Mouse (Mus musculus) midbrain, embryonic 16.5 days (tissue): ENCODE results near the gene Os9. TPM values are rescaled to one million over a fixed set of nuclear protein-coding genes. Genes with fewer than 3 reads are reported as not detected.

ENCODE experiments used
- ATAC-seq: fragments of 200-750 bp; cut with Nextera tagmentation; 2 replicates; pipeline ENCODE4 v1.8.0; 2017; ENCODE audit warnings: moderate TSS enrichment
- H3K27ac ChIP-seq: fragments of 300-500 bp; sonication (generic); 2 replicates; pipeline ENCODE4 v1.5.1; 2014; ENCODE audit warnings: mild to moderate bottlenecking, low read length, mixed read lengths
- H3K27me3 ChIP-seq: fragments of 300-500 bp; sonication (generic); 2 replicates; pipeline ENCODE4 v1.6.1; 2014; ENCODE audit warnings: low read depth, low read length, mixed read lengths; ENCODE audit not compliant: control insufficient read depth, insufficient read depth
- H3K36me3 ChIP-seq: fragments of 300-500 bp; sonication (generic); 2 replicates; pipeline ENCODE4 v1.6.1; 2014; ENCODE audit warnings: mild to moderate bottlenecking, low read length, moderate library complexity, mixed read lengths; ENCODE audit not compliant: control insufficient read depth, insufficient read depth
- H3K4me1 ChIP-seq: fragments of 300-500 bp; sonication (generic); 2 replicates; pipeline ENCODE4 v1.6.1; 2014; ENCODE audit warnings: mild to moderate bottlenecking, low read length, mixed read lengths; ENCODE audit not compliant: control insufficient read depth, insufficient read depth
- H3K4me2 ChIP-seq: fragments of 300-500 bp; sonication (generic); 2 replicates; pipeline ENCODE4 v1.6.1; 2014; ENCODE audit warnings: mild to moderate bottlenecking, low read length, mixed read lengths
- H3K4me3 ChIP-seq: fragments of 300-500 bp; sonication (generic); 2 replicates; pipeline ENCODE4 v1.5.1; 2014; ENCODE audit warnings: low read depth, mild to moderate bottlenecking, low read length, moderate library complexity, mixed read lengths
- H3K9ac ChIP-seq: fragments of 300-500 bp; sonication (generic); 2 replicates; pipeline ENCODE4 v1.6.1; 2014; ENCODE audit warnings: low read depth, low read length, mixed read lengths
- H3K9me3 ChIP-seq: fragments of 300-500 bp; sonication (generic); replicated peaks from 2 replicates; pipeline ENCODE4 v1.6.1; 2014; ENCODE audit warnings: mild to moderate bottlenecking, low read length, mixed read lengths; ENCODE audit not compliant: control insufficient read depth, poor library complexity, severe bottlenecking
- WGBS: fragments of 180-500 bp; shearing (Covaris S2); extraction: QIAGEN DNeasy Blood & Tissue Kit; methylation state at CpG from one replicate; pipeline ENCODE4 v1.1.7; 2014; 5-methylcytosine and 5-hydroxymethylcytosine counted together
- polyA plus RNA-seq: library from polyadenylated mRNA; unstranded; fragments of >200 nt; fragmentation: Nextera tagmentation; extraction: Ambion mirVana; gene quantifications from 2 replicates; pipeline ENCODE4 v1.2.1, GENCODE M21; 2015

Os9 gene
- polyA plus RNA-seq, 1 experiment from 2014 or later: 132 TPM

GRCm38 (mm10) chr10:127099191-127099590 lies 21.7 kb downstream of the Os9 start:
- peaks cover 5% of the 10 kb centered on the region; the same call in 1 of the 2 replicates for H3K4me1 ChIP-seq
- no peaks in the 10 kb centered on the region for H3K9me3 ChIP-seq
- no peak for ATAC-seq
- H3K27me3 ChIP-seq: no peaks in the 10 kb centered on the region
- no peak overlapping the region for H3K4me3 ChIP-seq
- no peak overlapping the region for H3K27ac ChIP-seq
- no peak overlapping the region for H3K9ac ChIP-seq
- peaks cover 34% of the 10 kb centered on the region for H3K36me3 ChIP-seq
- 91% methylated on average over 10 of the region's 10 CpGs for WGBS
- no peak overlapping the region for H3K4me2 ChIP-seq

DNA sequence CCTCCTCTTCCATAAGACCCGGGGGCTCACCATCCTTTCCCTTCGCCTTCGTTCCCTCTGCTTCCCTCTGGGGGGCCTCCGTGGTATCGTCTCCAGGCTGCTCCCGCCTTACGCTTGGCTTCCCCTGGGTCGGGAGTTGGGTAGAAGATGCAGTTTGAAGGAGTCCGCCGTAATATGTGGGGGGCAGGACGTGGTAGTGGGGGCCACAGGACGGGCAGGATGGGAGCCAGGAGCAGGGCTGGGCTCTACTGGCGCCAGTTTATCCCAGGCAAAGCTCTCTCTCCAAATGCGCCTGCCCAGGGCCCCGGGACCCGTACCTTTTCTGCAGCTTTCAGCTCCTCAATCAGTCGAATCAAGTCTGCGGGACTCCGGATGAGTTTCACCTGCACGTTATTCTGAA lies 22.4 kb downstream of the Os9 start:
- ATAC-seq: no peak
- Histone ChIP-seq H3K9me3 (no peaks in the 10 kb centered on the region), H3K4me2 (no peak overlapping the region), H3K27me3 (no peaks in the 10 kb centered on the region), H3K27ac (no peak overlapping the region), H3K36me3 (peaks cover 34% of the 10 kb centered on the region), H3K4me1 (peaks cover 5% of the 10 kb centered on the region; the same call in 1 of the 2 replicates), H3K4me3 (no peak overlapping the region), H3K9ac (no peak overlapping the region)
- 77% methylated on average over 20 of the region's 20 CpGs for WGBS

GRCm38 (mm10) chr10:127094382-127094802 lies 26.5 kb downstream of the Os9 start:
- peaks cover 12% of the 10 kb centered on the region for H3K4me1 ChIP-seq
- 0 out of 2 replicates have a peak overlapping the region, but pooled peaks have one; percentile 21 for H3K9ac ChIP-seq
- no peak overlapping the region for H3K4me3 ChIP-seq
- H3K27ac ChIP-seq: peak overlapping the region; percentile 54
- peaks cover 13% of the 10 kb centered on the region for H3K27me3 ChIP-seq
- peak; percentile 4; the same call in 1 of the 2 replicates for ATAC-seq
- H3K4me2 ChIP-seq: no peak overlapping the region
- no peaks in the 10 kb centered on the region for H3K9me3 ChIP-seq
- 43% methylated on average over 7 of the region's 7 CpGs for WGBS
- peaks cover 42% of the 10 kb centered on the region for H3K36me3 ChIP-seq

DNA sequence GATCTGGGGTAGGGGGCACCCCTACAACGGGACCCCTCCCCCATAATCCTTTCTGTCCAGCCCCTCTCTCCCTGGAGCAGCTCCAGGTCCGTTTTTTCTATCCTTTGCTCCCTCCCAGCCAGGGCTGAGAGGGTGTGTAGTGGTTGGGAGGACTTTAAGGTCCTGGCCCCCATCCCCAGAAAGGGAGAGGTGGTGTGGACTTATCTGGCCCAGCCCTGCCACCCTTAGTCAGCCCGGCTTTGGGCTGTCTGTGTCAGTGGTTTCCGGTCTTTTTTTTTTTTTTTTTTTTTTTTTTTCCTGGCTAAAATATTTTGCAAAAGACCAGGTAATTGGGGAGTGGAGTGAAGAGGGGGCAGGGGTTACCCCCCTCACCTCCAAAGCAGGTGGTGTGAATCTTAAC lies 28.2 kb downstream of the Os9 start:
- H3K36me3 ChIP-seq: peaks cover 36% of the 10 kb centered on the region
- H3K9me3 ChIP-seq: no peaks in the 10 kb centered on the region
- H3K27me3 ChIP-seq: peaks cover 24% of the 10 kb centered on the region
- ATAC-seq: no peak
- no peak overlapping the region for H3K9ac ChIP-seq
- peaks cover 12% of the 10 kb centered on the region for H3K4me1 ChIP-seq
- H3K4me3 ChIP-seq: no peak overlapping the region
- H3K4me2 ChIP-seq: no peak overlapping the region
- no peak overlapping the region for H3K27ac ChIP-seq
- 49% methylated on average over 4 of the region's 4 CpGs for WGBS

DNA sequence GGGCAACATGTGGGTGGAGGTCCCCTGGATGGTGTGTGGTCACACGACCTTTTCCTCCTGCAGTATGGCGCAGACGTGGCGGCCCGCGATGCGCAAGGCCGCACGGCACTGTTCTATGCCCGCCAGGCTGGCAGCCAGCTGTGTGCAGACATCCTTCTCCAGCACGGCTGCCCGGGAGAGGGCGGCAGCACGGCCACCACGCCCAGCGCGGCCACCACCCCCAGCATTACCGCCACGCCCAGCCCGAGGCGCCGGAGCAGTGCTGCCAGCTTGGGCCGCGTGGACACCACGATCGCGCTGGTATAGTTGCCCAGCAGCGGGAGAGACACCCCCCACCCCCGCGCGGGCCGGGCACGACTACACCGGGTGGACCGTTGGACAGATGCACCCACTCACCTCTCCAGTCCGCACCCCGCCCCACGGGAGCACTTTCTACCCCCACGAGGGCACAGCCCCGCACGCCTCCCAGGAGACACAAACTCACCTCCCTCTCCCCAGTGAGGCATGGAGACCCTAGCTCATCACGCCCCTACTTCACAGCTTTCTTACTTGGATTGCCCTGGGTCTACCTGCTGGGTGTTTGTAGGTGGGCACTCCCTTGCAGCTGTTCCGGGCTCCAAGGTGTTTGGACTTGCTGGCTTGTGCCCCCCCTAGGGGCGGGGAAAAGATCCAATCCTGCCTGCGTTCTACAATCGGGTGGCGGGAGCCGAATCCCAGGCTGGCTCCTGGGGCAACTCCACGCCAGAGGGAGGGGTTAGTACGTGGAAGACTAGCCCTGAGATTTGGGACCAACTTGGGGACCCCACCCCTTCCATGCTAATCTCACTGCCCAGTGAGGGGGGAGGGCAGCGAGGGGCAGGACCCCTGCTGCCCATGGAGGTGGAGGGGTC lies 29.2 kb downstream of the Os9 start:
- H3K4me2 ChIP-seq: peak overlapping the region; percentile 26
- no peak overlapping the region for H3K27ac ChIP-seq
- peak; percentile 18 for ATAC-seq
- 0 out of 2 replicates have a peak overlapping the region, but pooled peaks have one; percentile 1 for H3K4me3 ChIP-seq
- H3K9ac ChIP-seq: peak overlapping the region; percentile 3; the same call in 1 of the 2 replicates
- peaks cover 27% of the 10 kb centered on the region for H3K27me3 ChIP-seq
- H3K9me3 ChIP-seq: no peaks in the 10 kb centered on the region
- peaks cover 42% of the 10 kb centered on the region for H3K36me3 ChIP-seq
- H3K4me1 ChIP-seq: peaks cover 12% of the 10 kb centered on the region
- WGBS: 14% methylated on average over 47 of the region's 51 CpGs

DNA sequence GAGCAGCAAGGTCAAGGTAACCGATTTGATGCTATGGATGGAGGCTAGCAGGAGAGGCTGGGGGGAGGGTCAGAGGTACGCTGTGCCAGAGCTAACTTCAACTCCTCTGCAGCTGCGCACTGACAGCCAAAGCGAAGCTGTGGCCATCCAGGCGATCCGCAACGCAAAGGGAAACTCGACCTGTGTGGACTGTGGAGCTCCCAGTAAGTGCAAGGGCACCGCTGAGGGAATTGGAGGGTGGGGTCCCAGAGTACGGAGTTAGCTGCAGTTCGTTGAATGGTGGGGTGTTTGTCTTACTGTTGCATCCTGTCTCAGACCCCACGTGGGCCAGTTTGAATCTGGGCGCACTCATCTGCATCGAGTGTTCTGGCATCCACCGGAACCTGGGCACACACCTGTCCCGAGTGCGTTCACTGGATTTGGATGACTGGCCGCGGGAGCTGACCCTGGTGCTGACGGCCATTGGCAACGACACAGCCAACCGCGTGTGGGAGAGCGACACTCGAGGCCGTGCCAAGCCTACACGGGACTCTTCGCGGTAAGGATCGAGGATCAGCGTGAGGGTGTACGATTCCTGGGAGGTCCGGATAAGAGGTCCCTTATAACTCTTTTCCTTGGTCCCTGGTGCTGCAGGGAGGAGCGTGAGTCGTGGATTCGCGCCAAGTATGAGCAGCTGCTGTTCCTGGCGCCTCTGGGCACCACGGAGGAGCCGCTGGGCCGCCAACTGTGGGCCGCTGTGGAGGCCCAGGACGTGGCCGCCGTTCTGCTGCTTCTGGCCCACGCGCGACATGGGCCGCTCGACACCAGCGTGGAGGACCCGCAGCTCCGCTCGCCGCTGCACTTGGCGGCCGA lies 30.1 kb downstream of the Os9 start:
- Histone ChIP-seq H3K36me3 (peaks cover 35% of the 10 kb centered on the region), H3K4me2 (peak overlapping the region; percentile 26), H3K4me1 (peaks cover 12% of the 10 kb centered on the region), H3K9me3 (no peaks in the 10 kb centered on the region), H3K4me3 (0 out of 2 replicates have a peak overlapping the region, but pooled peaks have one; percentile 1), H3K9ac (0 out of 2 replicates have a peak overlapping the region, but pooled peaks have one; percentile 3), H3K27ac (no peak overlapping the region), H3K27me3 (peaks cover 27% of the 10 kb centered on the region)
- ATAC-seq: no peak
- WGBS: 13% methylated on average over 57 of the region's 57 CpGs

GRCm38 (mm10) chr10:127085633-127086032 lies 35.3 kb downstream of the Os9 start:
- Histone ChIP-seq H3K36me3 (peaks cover 39% of the 10 kb centered on the region), H3K4me1 (peaks cover 22% of the 10 kb centered on the region), H3K4me2 (no peak overlapping the region), H3K9me3 (no peaks in the 10 kb centered on the region), H3K27ac (no peak overlapping the region), H3K9ac (no peak overlapping the region), H3K4me3 (no peak overlapping the region), H3K27me3 (peaks cover 25% of the 10 kb centered on the region)
- 79% methylated on average over 6 of the region's 6 CpGs for WGBS
- no peak for ATAC-seq

DNA sequence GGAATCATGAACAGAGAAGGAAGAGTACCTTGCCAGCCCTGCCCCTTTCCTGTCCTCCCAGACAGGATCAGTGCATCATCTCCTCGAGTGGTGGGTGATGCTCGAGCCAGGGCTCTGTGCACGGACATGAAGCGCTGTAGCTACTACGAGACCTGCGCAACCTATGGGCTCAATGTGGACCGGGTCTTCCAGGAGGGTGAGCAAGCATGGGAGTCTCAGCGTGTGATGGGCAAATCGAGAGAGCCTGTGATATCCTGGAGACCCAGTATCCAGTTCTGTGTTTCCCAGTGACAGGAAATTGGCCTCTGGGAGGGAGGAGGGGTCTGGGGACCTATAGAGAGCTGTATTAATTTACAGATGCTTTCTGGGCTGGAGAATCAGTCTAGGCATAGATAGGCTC lies 35.9 kb downstream of the Os9 start:
- Histone ChIP-seq H3K4me2 (no peak overlapping the region), H3K4me1 (peaks cover 28% of the 10 kb centered on the region), H3K4me3 (no peak overlapping the region), H3K9me3 (no peaks in the 10 kb centered on the region), H3K27ac (no peak overlapping the region), H3K36me3 (peaks cover 39% of the 10 kb centered on the region), H3K9ac (no peak overlapping the region), H3K27me3 (peaks cover 22% of the 10 kb centered on the region)
- WGBS: 85% methylated on average over 9 of the region's 9 CpGs
- no peak for ATAC-seq
